Mouse (Mus musculus) myocyte (in vitro differentiated cells): ENCODE measurements around the gene 1810010H24Rik.

ENCODE experiments used
- CEBPB ChIP-seq: IDR thresholded peaks from 2 replicates; pipeline ENCODE4 v1.6.1; 2011; ENCODE audit warnings: mild to moderate bottlenecking, moderate library complexity; ENCODE audit not compliant: poor library complexity, insufficient read depth, severe bottlenecking
- E2F4 ChIP-seq: IDR thresholded peaks from one replicate; pipeline ENCODE4 v1.6.1; 2011; ENCODE audit warnings: mild to moderate bottlenecking, control low read depth, moderate library complexity; ENCODE audit not compliant: insufficient read depth
- MAX ChIP-seq: IDR thresholded peaks from one replicate; pipeline ENCODE4 v1.6.1; 2011; ENCODE audit warnings: low read depth, mild to moderate bottlenecking, control low read depth
- POLR2A ChIP-seq: IDR thresholded peaks from one replicate; pipeline ENCODE4 v1.6.1; 2011; ENCODE audit warnings: low read depth, mild to moderate bottlenecking, control low read depth, moderate library complexity; ENCODE audit not compliant: insufficient read length
- TCF12 ChIP-seq: IDR thresholded peaks from one replicate; pipeline ENCODE4 v1.6.1; 2011; ENCODE audit warnings: mild to moderate bottlenecking, control low read depth; ENCODE audit not compliant: poor library complexity, insufficient read depth, severe bottlenecking
- TCF3 ChIP-seq: IDR thresholded peaks from one replicate; pipeline ENCODE4 v1.6.1; 2011; ENCODE audit warnings: low read depth, control low read depth; ENCODE audit not compliant: insufficient read length
- USF1 ChIP-seq: IDR thresholded peaks from one replicate; pipeline ENCODE4 v1.6.1; 2011; ENCODE audit warnings: low read depth, mild to moderate bottlenecking, control low read depth, moderate library complexity

DNA sequence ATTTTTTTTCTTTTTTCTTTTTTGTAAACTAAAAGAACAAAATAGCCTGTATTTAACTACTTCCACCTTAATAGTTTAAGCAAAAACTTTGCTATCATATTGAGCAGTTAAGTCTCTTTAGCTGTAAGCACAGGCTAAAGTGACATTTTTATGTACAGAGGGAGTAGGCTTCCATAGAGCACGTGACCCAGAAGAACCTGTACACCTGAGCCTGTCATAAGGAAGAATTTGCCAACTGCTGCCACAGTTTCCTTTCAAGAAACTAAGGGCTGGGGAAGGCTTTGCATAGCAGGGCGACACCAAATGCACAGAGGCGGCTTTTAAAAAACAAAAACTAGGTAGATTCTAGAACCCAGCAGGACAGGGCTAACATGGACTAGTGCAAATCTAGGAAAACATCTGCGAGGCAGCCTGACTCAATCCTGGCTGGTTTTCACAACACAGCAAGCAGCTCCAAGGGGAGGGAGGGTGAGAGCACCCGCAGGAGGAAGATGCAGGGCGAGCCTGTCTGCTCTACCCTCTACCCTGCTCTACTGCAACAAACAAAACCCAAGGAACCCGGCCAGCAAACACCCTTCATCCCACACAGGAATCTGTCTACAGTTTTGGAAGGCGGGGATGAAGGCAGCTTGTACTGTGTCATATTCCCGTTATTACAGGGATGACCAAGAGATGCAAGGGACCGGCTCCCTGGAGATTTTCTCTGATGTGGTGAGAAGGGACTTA lies 8.8 kb downstream of the 1810010H24Rik start:
- TF ChIP-seq E2F4 (no peak), POLR2A (no peak), CEBPB (no peak), MAX (no peak), USF1 (no peak), TCF3 (no peak), TCF12 (no peak)
